Mouse (Mus musculus) cerebellum, adult 11 months (tissue): ENCODE data around the gene Rab40b.
"Not testable (repeated sequence)": the region's sequence is repeated elsewhere in the genome, so short reads cannot be mapped to it uniquely, and the experiment has no call there.

ENCODE experiments used
- DNase-seq: peaks from one replicate; pipeline ENCODE4 v3.0.0; 2022

Gene Rab40b

GRCm38 (mm10) chr11:121367170-121367707 is 20.8 kb downstream of the Rab40b start:
- no peak for DNase-seq

- DNase-seq = peak; percentile 17
Observed at GRCm38 (mm10) chr11:121362212-121362611, 25.8 kb downstream of the Rab40b start.

GRCm38 (mm10) chr11:121354091-121354707 is 33.9 kb downstream of the Rab40b start, which contains the start of gene Wdr45b:
Gene Wdr45b (minus strand): TSS chr11:121354445.
- peak; percentile 98 for DNase-seq

- peak; percentile 23 for DNase-seq
Observed at GRCm38 (mm10) chr11:121353326-121354090, 34.5 kb downstream of the Rab40b start.

- not testable (repeated sequence) for DNase-seq
Observed at GRCm38 (mm10) chr11:121348727-121349126, 39.3 kb downstream of the Rab40b start.

GRCm38 (mm10) chr11:121348166-121348565 is 39.9 kb downstream of the Rab40b start:
- no peak for DNase-seq

GRCm38 (mm10) chr11:121347036-121347435 is 41.0 kb downstream of the Rab40b start:
- DNase-seq = no peak

GRCm38 (mm10) chr11:121342423-121342822 is 45.6 kb downstream of the Rab40b start:
- not testable (repeated sequence) for DNase-seq

- DNase-seq = no peak
Observed at GRCm38 (mm10) chr11:121340287-121340686, 47.8 kb downstream of the Rab40b start.

- DNase-seq = no peak
Observed at GRCm38 (mm10) chr11:121339647-121340046, 48.4 kb downstream of the Rab40b start.

- DNase-seq = no peak
Observed at GRCm38 (mm10) chr11:121331641-121332040, 56.4 kb downstream of the Rab40b start.

- no peak for DNase-seq
Observed at GRCm38 (mm10) chr11:121328619-121329018, 59.4 kb downstream of the Rab40b start.

- DNase-seq = no peak
Observed at GRCm38 (mm10) chr11:121328206-121328605, 59.8 kb downstream of the Rab40b start.

- no peak for DNase-seq
Observed at GRCm38 (mm10) chr11:121326681-121327080, 61.4 kb downstream of the Rab40b start.

GRCm38 (mm10) chr11:121326034-121326433 is 62.0 kb downstream of the Rab40b start:
- DNase-seq = no peak

GRCm38 (mm10) chr11:121307712-121308111 is 80.3 kb downstream of the Rab40b start:
- DNase-seq = not testable (repeated sequence)

GRCm38 (mm10) chr11:121306608-121307007 is 81.4 kb downstream of the Rab40b start:
- no peak for DNase-seq
